Mouse (Mus musculus): ENCODE measurements around the gene 9130409I23Rik.

Gene 9130409I23Rik

DNA sequence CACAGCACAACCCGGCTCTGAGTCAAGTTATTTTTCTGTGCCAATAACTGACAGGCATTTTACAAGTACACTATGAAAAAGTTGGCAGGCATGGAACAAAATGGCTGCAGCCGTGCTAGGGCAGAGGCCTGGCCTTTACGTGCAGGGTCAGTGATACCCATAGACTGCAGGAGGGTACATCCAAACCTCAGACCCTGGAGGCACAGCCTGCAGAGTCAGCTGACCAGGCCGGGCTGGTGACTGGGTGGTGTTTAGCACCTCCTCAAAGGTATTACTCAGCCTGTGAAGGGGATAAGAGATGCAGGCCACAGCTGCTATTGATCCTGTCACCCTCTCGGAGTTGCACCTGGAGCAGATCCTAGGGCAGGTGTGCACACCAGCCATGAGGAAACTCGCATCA lies at the start of gene 9130409I23Rik:
Gene 9130409I23Rik, plus strand, starts transcription at position 301 of the 400 bp plus-strand sequence.
- DNase-seq = no peak

DNA sequence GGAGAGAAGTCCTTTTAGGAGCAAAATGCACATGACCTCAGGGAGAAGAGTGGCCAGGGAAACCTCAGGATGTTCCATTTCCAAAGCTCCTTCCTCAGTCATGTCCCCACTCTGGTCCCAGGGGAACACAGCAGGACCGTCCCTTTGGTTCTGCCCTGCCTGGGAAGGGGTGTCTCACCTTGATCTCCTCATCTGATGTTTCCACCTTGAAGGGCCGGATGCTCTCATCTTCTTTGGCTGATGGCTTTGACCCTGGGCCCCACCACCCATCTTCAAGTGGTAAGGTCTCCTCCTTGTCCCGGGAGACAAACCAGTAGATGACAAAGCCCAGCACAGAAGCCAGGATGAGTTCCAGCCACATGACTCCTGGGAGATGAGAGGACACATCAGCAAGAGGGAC lies 49.4 kb upstream of the 9130409I23Rik start:
- no peak for DNase-seq

DNA sequence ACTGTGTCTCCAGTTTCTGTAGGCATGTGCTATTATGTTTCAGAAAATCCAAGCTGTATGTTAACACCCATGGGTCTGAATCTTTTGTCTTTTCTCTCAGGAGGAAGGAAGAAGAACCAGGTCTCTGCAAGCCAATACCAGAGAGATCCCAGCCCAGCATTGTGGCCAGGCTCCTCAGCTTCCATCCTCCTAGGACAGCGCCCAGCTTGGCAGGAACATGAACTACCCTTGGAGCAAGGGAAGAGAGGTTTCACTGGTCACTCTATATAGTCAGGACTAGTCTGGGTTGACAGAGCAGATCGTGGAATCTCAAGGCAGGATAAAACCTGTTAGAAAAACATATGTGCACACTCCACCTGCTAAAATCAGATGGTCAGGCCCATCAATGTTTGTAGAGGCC lies 47.2 kb upstream of the 9130409I23Rik start:
- DNase-seq = no peak

DNA sequence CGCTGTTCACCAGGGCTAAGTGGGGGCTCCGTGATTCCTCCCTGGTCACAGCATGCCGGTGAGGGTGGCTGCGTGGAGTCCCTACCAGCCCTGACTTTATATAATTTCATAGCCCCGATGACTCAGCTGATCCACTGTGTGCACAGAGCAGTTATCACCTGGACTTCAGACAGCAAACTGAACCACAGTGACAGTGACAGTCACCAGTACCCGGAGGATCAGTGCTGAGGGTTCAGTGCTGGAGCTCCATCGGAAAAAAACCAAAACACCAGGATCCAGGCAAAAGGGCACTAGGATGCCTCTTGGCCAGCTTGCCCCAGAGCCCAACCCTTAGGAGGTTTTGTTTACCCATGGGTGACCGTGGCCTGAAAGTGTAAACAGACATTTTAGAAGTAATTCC lies 45.7 kb upstream of the 9130409I23Rik start:
- no peak for DNase-seq

DNA sequence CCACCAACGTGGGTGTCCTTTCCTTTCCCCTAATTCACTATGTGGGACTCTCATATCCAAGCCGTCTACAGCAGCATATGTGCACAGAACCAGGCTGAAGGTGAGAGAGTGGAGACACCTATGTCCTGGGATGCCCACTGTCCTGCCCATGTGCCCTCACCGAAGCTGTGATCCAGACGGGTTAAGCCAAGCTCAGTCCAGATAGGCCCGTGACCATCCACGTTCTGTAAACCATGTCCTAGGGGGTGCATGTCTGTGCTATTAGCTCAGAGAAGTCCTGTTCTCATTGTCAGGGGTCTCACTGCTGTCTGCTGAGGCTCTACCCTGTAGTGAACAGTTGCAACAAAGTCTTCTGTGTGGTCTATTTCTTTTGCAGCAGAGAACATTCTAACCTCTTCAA lies 43.2 kb upstream of the 9130409I23Rik start:
- DNase-seq = no peak

DNA sequence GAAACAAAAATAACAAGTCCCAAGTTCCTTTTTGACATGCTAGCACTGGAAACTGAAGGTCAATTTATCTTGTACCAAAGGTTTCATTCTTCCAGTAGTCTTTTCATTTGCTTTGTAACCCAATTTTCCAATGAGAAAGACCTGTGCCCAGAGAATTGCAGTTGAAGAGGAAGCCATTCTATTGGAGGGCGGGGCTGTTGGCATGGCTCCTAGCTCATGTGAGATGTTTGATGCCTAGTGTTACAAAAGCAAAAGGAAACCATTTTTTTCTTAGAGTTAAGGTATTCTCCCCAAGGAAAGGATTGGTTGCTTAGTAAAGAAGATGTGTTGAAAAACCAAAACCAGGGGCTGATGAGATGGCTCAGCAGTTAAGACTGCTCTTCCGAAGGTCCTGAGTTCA lies 42.8 kb upstream of the 9130409I23Rik start:
- DNase-seq = no peak

DNA sequence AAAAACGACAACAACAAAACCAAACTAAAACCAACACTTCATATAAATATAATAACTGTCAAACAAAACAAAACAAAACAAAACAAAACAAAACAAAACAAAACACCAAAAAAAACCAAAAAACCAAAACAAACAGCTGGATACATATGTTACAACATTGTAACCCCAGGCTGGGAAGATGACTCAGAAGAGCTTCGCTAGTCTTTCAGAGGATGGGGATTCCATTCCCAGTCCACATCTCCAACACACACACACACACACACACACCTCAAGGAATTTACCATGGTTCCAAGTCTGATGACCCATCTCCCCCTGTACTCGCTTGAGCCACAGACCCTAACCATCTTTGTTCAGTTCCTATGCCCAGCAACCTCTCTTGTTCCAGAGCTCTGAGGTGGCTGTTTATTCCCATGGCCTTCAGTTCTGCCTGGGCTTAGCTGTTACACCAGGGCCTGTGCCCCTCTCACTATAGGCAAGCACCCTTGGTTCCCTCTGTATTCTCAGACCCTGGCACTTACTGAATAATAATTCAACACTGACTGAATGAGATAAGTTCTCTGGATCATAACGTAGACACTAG lies 41.9 kb upstream of the 9130409I23Rik start:
- DNase-seq = no peak

DNA sequence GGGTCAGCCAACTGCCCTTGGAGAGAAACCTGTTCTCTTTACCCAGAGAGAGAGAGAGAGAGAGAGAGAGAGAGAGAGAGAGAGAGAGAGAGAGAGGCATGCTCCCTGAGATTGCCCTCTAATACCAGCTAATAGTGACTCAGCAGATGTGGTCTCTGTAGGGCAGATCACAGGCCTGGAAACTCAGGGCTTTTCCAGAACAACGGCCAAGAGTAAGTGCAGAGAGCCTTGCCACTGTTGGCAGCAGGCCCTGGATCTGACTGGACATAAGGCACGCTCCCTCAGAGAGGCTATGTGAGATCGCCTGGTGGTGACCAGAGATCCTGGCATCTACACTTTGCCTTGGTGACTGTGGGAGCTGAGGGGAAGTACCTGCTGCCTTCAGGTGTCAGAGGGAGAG lies 41.3 kb upstream of the 9130409I23Rik start:
- DNase-seq = peak; percentile 55

DNA sequence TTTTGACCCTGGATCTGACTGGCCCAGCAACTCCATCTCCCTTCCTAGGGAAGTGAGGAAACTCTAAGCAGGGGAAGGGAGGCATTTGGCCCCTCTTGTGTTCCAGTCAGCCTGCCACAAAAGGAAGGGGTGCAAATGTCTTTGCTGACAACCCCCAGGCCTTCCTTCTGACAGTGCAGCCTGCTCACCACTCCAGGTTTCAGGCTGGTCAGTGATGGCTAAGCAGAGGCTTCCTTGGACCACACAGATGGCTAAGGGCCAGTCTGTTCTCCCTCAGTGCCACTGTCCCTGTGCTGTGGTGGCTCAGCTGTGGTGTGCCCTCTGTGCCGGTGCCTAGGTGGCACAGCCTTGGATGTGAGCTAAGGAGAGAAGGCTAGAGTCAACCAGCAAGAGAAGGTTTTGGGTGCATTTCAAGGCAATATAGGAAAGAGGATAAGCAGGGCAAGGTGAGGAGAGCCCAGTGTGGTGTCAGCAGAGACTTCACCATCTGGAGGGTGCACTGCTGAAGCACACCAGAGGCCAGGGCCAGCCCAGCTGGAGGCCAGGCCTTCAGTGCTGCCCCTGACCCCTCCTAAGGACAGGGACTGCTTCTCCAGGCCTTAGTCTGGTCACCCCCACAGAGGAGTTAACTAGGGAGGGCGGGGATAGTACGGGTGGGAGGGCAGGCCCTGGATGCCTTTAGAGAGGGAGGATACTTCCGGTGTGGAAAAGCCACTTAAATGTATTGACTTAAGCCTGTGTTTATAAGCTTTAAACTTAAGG lies 40.7 kb upstream of the 9130409I23Rik start:
- DNase-seq = no peak

DNA sequence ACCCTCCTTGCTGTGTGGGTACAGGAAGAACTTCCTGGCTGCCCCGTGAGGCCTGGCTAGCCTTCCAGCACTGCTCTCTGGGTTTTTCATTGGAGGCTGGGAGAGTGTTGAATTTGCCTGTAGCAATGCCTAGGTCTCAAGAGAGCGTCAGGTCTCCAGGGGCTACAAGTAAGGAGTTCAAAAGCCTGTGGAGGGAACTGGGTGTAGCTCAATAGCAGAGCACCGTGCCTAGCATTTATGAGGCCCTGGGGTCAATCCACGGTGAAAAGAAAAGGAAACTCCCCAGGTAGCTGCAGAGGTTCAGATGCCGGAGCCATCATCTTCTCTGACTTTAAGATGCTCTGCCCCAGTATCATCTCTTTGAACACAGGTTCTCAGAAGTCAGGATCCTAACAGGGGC lies 39.4 kb upstream of the 9130409I23Rik start:
- DNase-seq = no peak

DNA sequence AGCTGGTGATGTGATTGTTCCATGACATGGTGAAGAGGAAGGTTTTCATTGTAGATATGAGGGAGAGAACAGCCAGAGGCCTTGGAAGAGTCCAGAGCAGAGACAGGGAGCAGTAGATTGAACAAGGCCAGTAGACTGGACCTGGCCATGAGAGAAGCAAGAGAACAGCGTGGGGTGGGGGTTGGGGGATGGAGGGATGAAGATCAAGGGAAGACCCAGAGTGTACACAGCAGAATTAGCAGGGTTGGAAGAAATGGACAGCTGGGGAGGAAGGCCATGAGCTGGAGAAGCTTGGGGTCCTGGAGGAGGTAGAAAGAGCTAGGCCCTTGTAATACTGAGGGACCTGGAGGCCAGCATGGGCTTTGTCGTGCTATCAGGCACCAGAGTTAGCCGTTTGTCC lies 38.6 kb upstream of the 9130409I23Rik start:
- no peak for DNase-seq

DNA sequence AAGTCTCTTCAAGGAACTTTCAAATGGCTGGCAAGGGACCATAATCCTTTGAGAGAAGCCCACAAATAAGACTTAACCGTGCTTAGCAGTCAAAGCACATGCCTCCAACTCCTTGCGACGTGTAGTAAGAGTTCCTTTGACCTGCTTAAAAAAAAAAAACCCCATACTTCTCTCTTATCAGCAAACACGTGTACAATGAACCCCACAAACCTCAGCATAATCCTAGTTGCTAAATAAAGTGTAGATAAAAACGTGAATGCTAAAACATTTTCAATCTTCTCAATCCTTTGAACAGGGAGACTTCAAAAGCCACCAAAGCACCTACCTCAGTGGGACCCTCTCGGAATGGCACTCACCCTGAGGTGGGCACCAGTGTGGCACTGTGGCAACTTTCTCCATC lies 37.6 kb upstream of the 9130409I23Rik start:
- DNase-seq = no peak

DNA sequence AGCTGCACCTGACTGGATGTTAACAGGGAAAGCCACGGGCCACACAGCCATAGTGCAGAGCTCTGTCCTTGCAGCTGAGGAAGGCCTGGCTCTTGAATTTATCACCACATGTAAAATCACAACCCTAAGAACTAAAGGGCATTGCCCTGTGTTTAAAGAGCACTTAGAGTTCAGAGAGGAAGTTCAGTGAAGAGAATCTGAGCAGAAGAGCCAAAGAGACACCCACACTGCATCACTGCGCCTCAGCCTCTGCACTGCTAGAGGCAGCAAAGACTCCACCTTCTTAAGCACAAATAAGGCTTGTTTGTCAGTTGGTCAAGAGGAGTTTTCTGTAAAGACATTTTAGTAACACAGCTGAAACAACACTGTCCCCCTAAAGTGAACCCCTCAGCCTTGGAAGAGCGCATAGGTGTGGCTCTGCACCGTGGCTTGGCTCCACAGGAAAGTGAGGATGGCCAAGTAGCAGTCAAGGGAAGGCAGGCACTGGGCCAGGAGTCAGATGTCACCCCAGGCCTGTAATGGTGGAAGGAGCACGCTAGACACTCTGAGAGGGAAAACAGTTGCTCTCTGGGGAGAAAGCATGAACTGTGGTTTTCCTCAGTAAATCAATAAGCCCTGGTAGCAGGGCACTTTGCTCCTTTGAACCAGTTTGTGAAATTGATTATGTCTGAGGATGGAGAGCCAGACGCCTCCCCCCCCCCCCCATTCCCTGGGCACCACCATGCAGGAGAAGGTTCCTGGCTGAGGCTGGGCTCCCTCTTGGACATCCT lies 36.1 kb upstream of the 9130409I23Rik start:
- DNase-seq = peak; percentile 36

DNA sequence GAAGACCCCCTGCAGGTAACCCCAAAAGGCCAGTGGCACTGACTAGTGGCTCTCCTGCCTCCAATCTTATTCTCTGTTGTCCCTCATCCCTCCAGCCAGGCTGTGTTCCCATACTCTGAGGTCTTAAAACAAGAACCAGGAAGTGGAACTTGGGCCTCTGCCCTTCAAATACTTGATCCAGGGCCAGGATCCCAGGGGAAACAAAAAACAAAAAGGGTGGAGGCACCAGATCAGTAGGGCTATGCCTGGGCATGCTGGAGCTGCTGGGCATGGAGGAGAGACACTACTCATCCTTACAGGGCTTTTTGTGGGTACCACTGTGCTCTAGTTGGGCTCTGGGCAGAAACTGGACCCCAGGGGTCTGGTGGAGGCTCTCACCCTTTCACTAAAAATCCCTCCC lies 35.5 kb upstream of the 9130409I23Rik start:
- peak; percentile 35 for DNase-seq

DNA sequence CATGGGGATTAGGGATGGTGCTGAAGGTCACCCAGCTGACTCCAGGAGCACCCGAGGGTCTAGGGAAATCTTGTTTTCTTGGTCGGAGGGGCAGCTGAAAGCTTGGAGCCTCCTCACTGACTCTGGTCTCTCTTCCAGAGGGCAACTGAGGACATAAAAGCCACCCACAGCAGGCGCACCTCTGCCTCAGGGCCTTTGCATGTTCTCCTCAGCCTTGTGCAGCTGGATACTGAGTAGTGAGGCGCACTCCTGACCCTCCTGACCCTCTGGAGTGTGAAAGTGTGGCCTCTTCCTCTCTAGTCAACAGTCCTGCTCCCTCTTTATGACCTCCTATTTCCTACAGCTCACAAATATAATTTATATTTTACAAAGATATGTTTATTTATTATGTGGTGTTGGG lies 35.0 kb upstream of the 9130409I23Rik start:
- no peak for DNase-seq

DNA sequence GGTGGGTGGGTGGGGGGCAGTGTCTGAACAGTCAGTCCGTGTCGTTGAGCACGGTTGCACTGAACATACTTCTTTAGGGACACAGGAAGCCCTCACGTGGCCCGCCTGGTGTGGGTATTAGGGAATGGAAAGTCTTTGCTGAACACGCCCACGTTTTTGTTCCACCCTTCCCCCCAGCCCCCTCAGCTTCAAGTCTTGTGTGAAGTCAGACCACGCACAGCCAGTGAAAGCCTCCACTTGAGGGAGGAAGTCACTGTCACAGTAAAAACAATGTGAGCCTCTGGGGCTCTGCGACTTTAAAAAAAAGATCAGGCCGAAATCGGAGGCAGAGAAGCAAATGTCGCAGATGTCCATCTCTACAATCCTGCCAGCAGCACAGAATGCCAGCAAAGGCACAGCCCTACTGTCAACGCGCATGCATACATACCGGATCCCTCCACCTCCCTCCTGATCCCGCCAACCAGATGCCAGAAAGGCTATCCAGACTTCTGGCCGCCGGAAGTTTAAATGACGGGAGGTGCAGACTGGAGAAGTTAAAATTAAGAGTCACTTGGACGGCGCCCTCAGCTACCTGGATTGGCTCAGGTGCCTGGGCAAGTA lies 34.4 kb upstream of the 9130409I23Rik start:
- peak; percentile 67 for DNase-seq

DNA sequence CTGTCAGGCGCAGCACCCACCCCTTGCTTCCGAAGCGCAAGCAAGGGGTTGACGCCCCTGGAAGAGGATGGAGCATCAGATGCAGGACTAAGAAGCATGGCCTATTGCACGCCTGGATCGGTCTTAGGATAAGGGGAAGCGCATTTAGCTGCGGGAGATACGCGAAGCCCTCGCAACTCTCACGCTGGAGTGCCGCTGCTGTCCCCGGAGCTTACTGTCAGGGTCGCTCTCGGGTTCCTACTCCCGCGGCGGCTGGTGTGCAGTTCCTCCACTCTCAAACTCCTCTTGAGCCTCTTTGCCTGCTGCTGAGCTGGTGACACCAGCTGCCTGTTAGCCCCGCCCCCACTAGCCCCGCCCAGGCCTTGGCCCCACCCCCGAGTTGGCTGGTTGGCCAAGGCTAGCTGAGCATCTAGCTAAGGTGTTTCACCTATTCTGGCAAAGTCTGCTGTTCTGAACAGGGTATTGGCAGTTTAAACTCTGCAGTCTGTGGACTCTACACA lies 33.8 kb upstream of the 9130409I23Rik start:
- DNase-seq = peak; percentile 83

DNA sequence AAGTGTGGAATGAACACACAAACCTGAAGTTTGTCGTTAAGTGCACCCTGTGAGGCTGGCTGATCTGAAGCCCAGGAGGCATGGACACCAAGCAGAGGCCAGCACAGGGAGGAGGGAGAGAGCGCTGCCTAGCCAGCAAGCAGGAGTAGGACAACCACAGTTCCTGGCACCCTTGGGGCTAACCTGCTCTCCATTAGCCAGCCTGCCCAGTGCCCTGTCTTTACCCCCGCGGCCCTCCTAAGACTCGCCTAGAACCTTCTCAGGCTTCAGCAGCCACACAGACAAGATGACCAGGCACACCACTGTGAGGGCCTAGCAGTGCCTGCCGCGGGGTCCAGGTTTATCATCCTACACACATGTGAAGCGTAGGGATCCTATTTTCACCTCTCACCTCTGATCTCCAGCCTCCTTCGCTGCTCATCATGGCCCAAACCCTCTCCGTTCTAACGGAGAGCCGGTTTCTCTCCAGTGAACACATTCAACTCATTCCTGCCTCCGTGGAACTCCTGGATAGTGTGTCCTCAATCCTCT lies 33.1 kb upstream of the 9130409I23Rik start:
- DNase-seq = peak; percentile 15

DNA sequence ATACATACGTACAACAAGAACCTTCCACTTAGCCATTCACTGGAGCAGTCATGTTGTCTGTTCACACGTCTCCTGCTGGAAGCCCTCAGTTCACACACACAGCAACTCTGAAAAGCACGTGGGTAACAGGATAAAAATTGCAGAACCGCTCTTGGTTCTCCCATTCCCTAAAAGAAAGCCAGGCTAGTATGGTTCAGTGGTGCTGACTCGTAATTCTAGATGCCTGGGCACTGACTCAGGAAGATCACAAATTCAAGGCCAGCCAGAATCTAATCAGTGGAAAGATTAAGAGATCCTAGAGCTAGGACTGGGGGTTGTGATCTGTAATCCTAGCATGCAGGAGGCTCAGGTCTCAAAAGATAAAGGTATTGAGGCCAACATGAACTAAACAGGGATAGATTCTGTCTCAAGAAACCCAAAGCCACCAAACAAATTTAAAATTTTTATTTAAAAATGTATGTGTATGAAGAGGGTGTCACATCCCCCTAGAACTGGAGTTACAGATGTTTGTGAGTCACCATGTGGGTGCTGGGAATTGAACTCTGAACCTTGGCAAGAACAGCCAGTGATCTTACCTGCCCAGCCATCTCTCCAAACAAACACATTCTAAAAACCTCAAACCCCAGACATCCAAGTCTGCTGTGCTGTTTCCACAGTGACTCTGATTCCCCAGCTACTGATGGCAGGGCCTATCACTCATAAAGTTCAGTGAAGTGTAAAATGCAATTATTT lies 30.1 kb upstream of the 9130409I23Rik start, which contains the start of gene Ephx1:
Gene Ephx1, minus strand, starts transcription at position 149 of the 732 bp plus-strand sequence.
- no peak for DNase-seq

DNA sequence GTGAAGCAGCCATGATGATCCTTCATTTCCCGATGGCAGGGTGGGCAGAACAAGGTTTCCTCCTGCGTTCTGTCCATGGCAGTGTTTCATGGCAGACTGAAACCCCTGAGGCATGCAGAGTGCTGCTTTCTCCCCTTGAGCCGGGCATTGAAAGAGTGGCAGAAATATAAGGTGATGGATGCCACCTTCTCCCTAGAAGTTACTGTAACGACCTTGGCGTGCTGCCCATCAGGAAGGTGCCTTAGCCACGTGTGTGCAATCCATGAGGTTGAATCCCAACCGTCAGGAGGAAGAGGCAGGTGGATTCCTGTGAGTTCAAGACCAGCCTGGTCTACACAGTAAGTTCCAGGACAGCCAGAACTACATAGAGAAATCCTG lies 29.6 kb upstream of the 9130409I23Rik start:
- no peak for DNase-seq

DNA sequence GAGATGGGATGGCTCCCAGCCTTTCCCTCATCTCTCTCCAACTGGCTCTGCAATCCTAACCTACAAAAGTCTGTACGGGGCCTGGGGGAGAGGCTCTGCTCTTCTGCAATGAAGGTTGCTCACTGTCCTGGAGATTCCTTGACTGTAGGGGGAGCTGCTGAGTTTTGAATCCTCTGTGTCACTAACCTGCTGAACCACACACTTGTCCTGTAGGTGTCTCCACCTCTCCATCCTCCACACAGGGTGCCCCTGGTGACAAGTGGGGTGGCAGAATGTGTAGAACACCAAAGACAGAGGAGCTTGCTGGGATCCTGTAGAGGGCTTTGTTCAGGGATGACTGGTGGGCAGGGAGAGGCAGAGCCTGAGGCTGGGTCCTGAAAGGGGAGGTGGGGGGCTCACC lies 28.8 kb upstream of the 9130409I23Rik start:
- DNase-seq = peak; percentile 53

Measured in cerebellum, adult 11 months (tissue).